Mouse (Mus musculus) forebrain, embryonic 16.5 days (tissue): ENCODE measurements at regions not wholly inside any gene's neighbourhood (a gene's known extent, or its start where the extent isn't known, plus 50 kb on each side); places are given as distances from the start of the nearest gene placed in this dataset.

ENCODE experiments used
- ATAC-seq: fragments of 200-750 bp; cut with Nextera tagmentation; 2 replicates; pipeline ENCODE4 v1.8.0; 2017; ENCODE audit warnings: mild to moderate bottlenecking, moderate library complexity
- H3K27ac ChIP-seq: fragments of 300-500 bp; sonication (generic); 2 replicates; pipeline ENCODE4 v1.5.1; 2014; ENCODE audit warnings: low read length, control low read depth
- H3K27me3 ChIP-seq: fragments of 300-500 bp; sonication (generic); replicated peaks from 2 replicates; pipeline ENCODE4 v1.6.1; 2014; ENCODE audit warnings: low read length; ENCODE audit not compliant: control insufficient read depth, insufficient read depth
- H3K36me3 ChIP-seq: fragments of 300-500 bp; sonication (generic); 2 replicates; pipeline ENCODE4 v1.6.1; 2014; ENCODE audit not compliant: control insufficient read depth, insufficient read depth
- H3K4me1 ChIP-seq: fragments of 300-500 bp; sonication (generic); replicated peaks from 2 replicates; pipeline ENCODE4 v1.6.1; 2014; ENCODE audit warnings: low read length; ENCODE audit not compliant: control insufficient read depth, insufficient read depth
- H3K4me2 ChIP-seq: fragments of 300-500 bp; sonication (generic); 2 replicates; pipeline ENCODE4 v1.6.1; 2014; ENCODE audit warnings: mild to moderate bottlenecking, low read length, control low read depth
- H3K4me3 ChIP-seq: fragments of 300-500 bp; sonication (generic); replicated peaks from 2 replicates; pipeline ENCODE4 v1.5.1; 2014; ENCODE audit warnings: mild to moderate bottlenecking, low read length, control low read depth
- H3K9ac ChIP-seq: fragments of 300-500 bp; sonication (generic); replicated peaks from 2 replicates; pipeline ENCODE4 v1.6.1; 2014; ENCODE audit warnings: low read depth, low read length, control low read depth
- H3K9me3 ChIP-seq: fragments of 300-500 bp; sonication (generic); 2 replicates; pipeline ENCODE4 v1.6.1; 2016; ENCODE audit warnings: low read length; ENCODE audit not compliant: control insufficient read depth
- WGBS: fragments of 180-500 bp; shearing (Covaris S2); extraction: QIAGEN DNeasy Blood & Tissue Kit; methylation state at CpG from one replicate; pipeline ENCODE4 v1.1.7; 2014; 5-methylcytosine and 5-hydroxymethylcytosine counted together

DNA sequence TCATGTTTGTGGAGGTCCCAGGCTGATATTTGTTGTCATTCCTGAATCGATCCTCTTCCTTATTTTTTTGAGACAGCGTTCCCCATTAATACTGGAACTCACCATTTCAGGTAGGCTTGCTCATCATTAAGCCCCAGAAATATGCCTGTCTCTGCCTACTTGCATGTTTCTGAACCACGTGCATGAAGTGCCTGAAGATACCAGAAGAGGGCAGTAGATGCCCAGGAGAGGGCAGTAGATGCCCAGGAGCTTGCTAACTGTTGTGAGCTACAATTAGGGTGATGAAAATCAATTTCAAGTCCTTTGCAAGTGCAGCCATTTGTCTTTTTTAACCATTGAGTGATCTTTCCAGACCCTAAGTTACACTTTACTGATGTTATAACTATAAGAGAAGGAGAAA, 871.6 kb upstream of the Ddx18 start:
- no peak for ATAC-seq
- no peak overlapping the region for H3K4me2 ChIP-seq
- no peak overlapping the region for H3K9ac ChIP-seq
- no peaks in the 10 kb centered on the region for H3K36me3 ChIP-seq
- H3K27me3 ChIP-seq: no peaks in the 10 kb centered on the region
- H3K4me1 ChIP-seq: no peaks in the 10 kb centered on the region
- H3K9me3 ChIP-seq: no peaks in the 10 kb centered on the region
- 77% methylated on average over 3 of the region's 3 CpGs for WGBS
- no peak overlapping the region for H3K27ac ChIP-seq
- no peak overlapping the region for H3K4me3 ChIP-seq

DNA sequence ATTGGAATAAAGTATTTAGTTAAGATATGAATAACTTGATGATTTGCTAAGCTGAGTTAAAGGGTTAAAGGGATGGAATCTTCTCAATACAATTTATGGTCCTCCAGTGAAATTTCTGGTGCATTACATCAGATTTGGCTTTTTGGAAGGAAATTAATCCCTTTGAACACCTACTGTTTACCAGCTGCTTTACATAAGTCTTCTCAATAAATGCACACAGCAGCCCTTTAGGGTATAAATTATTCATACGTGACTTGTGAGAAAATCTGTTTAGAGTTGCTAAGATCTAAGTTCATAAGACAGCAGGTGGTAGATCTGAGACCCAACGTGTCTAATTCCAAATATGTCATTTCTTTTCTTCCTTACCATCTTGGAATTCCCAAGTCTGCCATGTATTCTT, 855.7 kb upstream of the Ddx18 start:
- ATAC-seq: no peak
- no peak overlapping the region for H3K4me2 ChIP-seq
- H3K9me3 ChIP-seq: no peaks in the 10 kb centered on the region
- no peak overlapping the region for H3K4me3 ChIP-seq
- no peaks in the 10 kb centered on the region for H3K4me1 ChIP-seq
- 57% methylated on average over 2 of the region's 2 CpGs for WGBS
- H3K36me3 ChIP-seq: no peaks in the 10 kb centered on the region
- no peak overlapping the region for H3K9ac ChIP-seq
- no peaks in the 10 kb centered on the region for H3K27me3 ChIP-seq
- H3K27ac ChIP-seq: no peak overlapping the region

DNA sequence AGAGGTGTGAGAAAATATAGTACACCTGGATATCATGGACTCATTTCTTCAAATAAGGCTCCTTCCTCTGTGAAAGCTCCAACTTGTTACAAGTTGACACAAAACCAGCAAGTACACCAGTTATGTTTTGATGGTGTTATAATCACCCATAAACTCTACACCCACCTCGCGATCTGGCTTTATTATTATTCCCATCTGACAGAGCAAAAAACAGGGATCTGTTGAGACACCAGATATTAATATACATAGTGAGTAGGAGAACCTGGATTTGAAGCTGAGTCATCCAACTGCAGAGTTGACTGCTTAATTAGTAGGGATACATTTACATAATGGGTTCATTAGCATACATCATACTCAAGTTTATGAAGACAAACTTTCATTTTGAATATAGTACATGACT, 828.6 kb upstream of the Ddx18 start:
- H3K27me3 ChIP-seq: no peaks in the 10 kb centered on the region
- H3K9me3 ChIP-seq: no peaks in the 10 kb centered on the region
- H3K27ac ChIP-seq: no peak overlapping the region
- H3K4me2 ChIP-seq: no peak overlapping the region
- ATAC-seq: no peak
- H3K36me3 ChIP-seq: no peaks in the 10 kb centered on the region
- H3K4me3 ChIP-seq: no peak overlapping the region
- no peak overlapping the region for H3K9ac ChIP-seq
- WGBS: 94% methylated on average over 2 of the region's 2 CpGs
- H3K4me1 ChIP-seq: no peaks in the 10 kb centered on the region

DNA sequence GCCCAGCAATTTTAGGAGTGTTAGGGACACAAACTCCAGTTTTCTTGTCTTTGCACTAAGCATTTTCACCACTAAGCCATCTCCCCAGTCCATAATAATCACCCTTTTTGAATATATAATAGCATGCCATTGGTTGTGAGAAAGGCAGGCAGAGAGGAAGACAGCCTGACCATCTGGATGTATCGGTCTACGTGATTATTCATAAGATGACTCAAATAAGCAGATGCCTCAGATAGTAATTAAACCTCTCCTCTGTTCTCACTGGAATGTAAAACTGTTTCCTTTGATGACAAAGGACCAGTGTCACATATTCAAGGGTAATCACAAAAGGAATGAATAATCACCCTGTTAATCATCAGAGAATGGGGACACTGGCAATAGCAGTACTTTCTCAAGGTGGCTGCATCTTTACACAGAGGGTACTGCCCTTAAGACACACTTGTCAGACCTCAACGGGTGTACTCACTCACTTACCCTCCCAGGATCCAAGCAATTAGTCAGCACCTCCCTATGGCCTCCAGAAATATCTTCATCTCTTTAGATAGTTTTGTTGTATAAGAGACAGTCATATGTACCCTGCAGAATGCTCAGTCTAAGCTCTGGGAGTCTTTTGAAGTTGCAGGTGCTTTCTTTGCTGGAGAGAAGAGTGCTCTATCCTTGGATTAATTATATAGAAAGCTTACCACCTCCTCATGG, 826.0 kb upstream of the Ddx18 start:
- no peaks in the 10 kb centered on the region for H3K9me3 ChIP-seq
- 46% methylated on average over 3 of the region's 3 CpGs for WGBS

DNA sequence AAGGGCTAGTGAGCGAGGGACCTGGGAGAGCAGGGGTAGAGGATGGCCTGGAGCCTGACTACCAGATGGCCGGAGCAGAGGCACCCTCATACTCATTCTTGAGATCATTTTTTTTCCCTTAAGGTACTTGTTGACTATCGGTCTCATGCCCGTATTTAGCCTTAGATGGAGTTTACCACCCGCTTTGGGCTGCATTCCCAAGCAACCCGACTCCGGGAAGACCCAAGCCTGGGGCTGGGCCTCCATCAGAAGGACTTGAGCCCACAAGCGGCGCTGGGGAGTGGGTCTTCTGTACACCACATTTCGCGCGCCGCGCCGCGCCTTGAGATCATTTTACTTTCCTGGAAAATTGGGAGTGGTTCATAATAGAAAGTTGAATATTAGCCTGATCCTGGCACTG, 789.2 kb upstream of the Ddx18 start:
- H3K27me3 ChIP-seq: no peaks in the 10 kb centered on the region
- 0 out of 2 replicates have a peak, but pooled peaks have one; percentile 38 for ATAC-seq
- no peak overlapping the region for H3K27ac ChIP-seq
- no peaks in the 10 kb centered on the region for H3K4me1 ChIP-seq
- no peak overlapping the region for H3K4me2 ChIP-seq
- no peak overlapping the region for H3K4me3 ChIP-seq
- no peak overlapping the region for H3K9ac ChIP-seq
- WGBS: 93% methylated on average over 16 of the region's 16 CpGs
- no peaks in the 10 kb centered on the region for H3K36me3 ChIP-seq
- no peaks in the 10 kb centered on the region for H3K9me3 ChIP-seq

More for the DNA sequence above, 826.0 kb upstream of the Ddx18 start:
- H3K27ac ChIP-seq: no peak overlapping the region
- no peaks in the 10 kb centered on the region for H3K36me3 ChIP-seq
- H3K4me1 ChIP-seq: no peaks in the 10 kb centered on the region
- ATAC-seq: peak; percentile 74
- H3K9ac ChIP-seq: no peak overlapping the region
- no peaks in the 10 kb centered on the region for H3K27me3 ChIP-seq
- H3K4me3 ChIP-seq: no peak overlapping the region
- H3K4me2 ChIP-seq: no peak overlapping the region

DNA sequence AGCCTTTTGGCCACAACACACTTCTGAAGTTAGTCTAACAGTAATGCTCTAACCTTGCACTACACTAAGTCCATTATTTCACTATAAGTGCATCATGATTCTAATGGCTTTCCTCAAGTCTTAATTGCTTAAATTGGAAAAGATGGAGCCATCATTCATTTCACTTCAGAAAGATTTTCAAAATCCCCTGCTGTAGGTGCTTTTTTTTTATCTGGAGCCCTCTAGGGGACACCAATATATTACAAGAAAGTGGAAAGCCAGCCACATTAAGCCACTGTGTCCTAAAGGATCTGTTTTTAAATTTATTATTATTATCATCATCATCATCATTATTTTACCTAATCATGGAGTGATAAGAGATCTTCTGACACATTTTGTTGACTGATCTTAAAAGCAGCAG, 783.7 kb upstream of the Ddx18 start:
- H3K4me3 ChIP-seq: no peak overlapping the region
- H3K27ac ChIP-seq: no peak overlapping the region
- H3K9ac ChIP-seq: no peak overlapping the region
- H3K36me3 ChIP-seq: no peaks in the 10 kb centered on the region
- ATAC-seq: no peak
- H3K4me2 ChIP-seq: no peak overlapping the region
- H3K27me3 ChIP-seq: no peaks in the 10 kb centered on the region
- H3K4me1 ChIP-seq: no peaks in the 10 kb centered on the region
- H3K9me3 ChIP-seq: no peaks in the 10 kb centered on the region

DNA sequence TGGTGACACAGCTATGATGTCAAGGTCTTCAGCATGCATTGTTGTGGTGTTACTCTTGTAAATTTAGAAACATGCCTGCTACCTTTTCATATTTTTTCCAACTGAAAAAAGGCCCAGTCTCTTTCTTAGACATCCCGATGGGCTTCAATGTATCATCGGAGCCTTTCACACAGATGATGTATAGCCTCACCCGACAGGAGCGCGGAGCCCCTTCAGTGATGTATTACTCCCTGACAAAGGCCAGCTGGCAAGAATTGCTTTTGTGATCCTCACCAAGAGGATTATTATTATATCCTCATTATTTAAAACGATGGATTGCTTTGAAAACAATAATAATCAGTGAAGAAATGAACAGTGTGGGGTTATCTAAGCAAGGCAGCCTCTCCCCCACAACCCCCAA, 765.5 kb upstream of the Ddx18 start:
- H3K9me3 ChIP-seq: no peaks in the 10 kb centered on the region
- ATAC-seq: no peak
- H3K27me3 ChIP-seq: no peaks in the 10 kb centered on the region
- H3K36me3 ChIP-seq: no peaks in the 10 kb centered on the region
- no peak overlapping the region for H3K27ac ChIP-seq
- H3K4me1 ChIP-seq: no peaks in the 10 kb centered on the region
- no peak overlapping the region for H3K4me2 ChIP-seq
- no peak overlapping the region for H3K4me3 ChIP-seq
- 83% methylated on average over 6 of the region's 6 CpGs for WGBS
- no peak overlapping the region for H3K9ac ChIP-seq

DNA sequence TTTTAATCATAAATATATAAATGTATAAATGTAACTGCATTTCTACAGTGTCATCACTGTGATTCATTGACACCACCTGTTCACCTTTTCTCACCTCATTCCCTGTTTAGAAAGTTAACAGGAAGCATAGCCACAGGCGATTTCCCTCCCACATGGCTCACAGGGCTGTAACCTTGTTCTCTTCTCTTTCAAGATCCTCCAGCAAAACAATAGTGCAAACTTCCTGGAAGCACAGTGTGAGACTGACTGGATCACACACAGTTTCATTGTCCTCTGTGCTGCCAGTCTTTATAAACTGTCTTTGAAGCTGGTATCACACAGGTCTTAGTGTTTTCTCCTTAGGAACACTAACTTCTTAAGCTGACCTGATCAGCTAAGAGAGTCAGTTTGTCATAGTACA, 760.5 kb upstream of the Ddx18 start:
- no peak for ATAC-seq
- Histone ChIP-seq H3K4me1 (no peaks in the 10 kb centered on the region), H3K4me2 (no peak overlapping the region), H3K27ac (no peak overlapping the region), H3K27me3 (no peaks in the 10 kb centered on the region), H3K36me3 (no peaks in the 10 kb centered on the region), H3K9me3 (no peaks in the 10 kb centered on the region), H3K4me3 (no peak overlapping the region), H3K9ac (no peak overlapping the region)
- WGBS: 44% methylated on average over 1 of the region's 1 CpGs
